Mouse (Mus musculus) intestine, embryonic 16.5 days (tissue): ENCODE data around the gene Lrit3. TPM values are rescaled to one million over a fixed set of nuclear protein-coding genes. Genes with fewer than 3 reads are reported as not detected.
A peak's percentile ranks its signal among the peaks of the same experiment; 100 is the strongest.

Experiments used
- ATAC-seq: fragments of 200-750 bp; cut with Nextera tagmentation; 2 replicates; pipeline ENCODE4 v1.8.0; 2017; ENCODE audit warnings: moderate TSS enrichment, moderate library complexity
- H3K27ac ChIP-seq: fragments of 300-500 bp; sonication (generic); 2 replicates; pipeline ENCODE4 v1.5.1; 2014; ENCODE audit warnings: mild to moderate bottlenecking, low read length
- H3K27me3 ChIP-seq: fragments of 300-500 bp; sonication (generic); replicated peaks from 2 replicates; pipeline ENCODE4 v1.6.1; 2014; ENCODE audit warnings: low read length, control low read depth, mixed read lengths; ENCODE audit not compliant: control insufficient read depth, insufficient read depth
- H3K36me3 ChIP-seq: fragments of 300-500 bp; sonication (generic); 2 replicates; pipeline ENCODE4 v1.6.1; 2014; ENCODE audit warnings: low read length, control low read depth; ENCODE audit not compliant: control insufficient read depth, insufficient read depth
- H3K4me1 ChIP-seq: fragments of 300-500 bp; sonication (generic); 2 replicates; pipeline ENCODE4 v1.6.1; 2014; ENCODE audit warnings: low read length, control low read depth, mixed read lengths; ENCODE audit not compliant: control insufficient read depth, insufficient read depth
- H3K4me2 ChIP-seq: fragments of 300-500 bp; sonication (generic); 2 replicates; pipeline ENCODE4 v1.6.1; 2014; ENCODE audit warnings: low read depth, low read length, control low read depth
- H3K4me3 ChIP-seq: fragments of 300-500 bp; sonication (generic); 2 replicates; pipeline ENCODE4 v1.5.1; 2014; ENCODE audit warnings: mild to moderate bottlenecking, low read length
- H3K9ac ChIP-seq: fragments of 300-500 bp; sonication (generic); 2 replicates; pipeline ENCODE4 v1.6.1; 2014; ENCODE audit warnings: low read depth, low read length
- H3K9me3 ChIP-seq: fragments of 300-500 bp; sonication (generic); 2 replicates; pipeline ENCODE4 v1.6.1; 2016; ENCODE audit warnings: low read length, control low read depth; ENCODE audit not compliant: control insufficient read depth
- WGBS: fragments of 180-500 bp; shearing (Covaris S2); extraction: QIAGEN DNeasy Blood & Tissue Kit; methylation state at CpG from one replicate; pipeline ENCODE4 v1.1.7; 2014; 5-methylcytosine and 5-hydroxymethylcytosine counted together
- polyA plus RNA-seq: library from polyadenylated mRNA; unstranded; fragments of >200 nt; fragmentation: Nextera tagmentation; extraction: Ambion mirVana; gene quantifications from 2 replicates; pipeline ENCODE4 v1.2.1, GENCODE M21; 2015

Lrit3 gene
- polyA plus RNA-seq, 1 experiment from 2014 or later, result not detected

GRCm38 (mm10) chr3:129827691-129828090, 23.9 kb upstream of the Lrit3 start:
- H3K4me3 ChIP-seq, result no peak overlapping the region
- H3K27ac ChIP-seq, result no peak overlapping the region
- ATAC-seq, result no peak
- peaks cover 12% of the 10 kb centered on the region for H3K36me3 ChIP-seq
- no peak overlapping the region for H3K9ac ChIP-seq
- 93% methylated on average over 5 of the region's 5 CpGs for WGBS
- H3K4me1 ChIP-seq, result no peaks in the 10 kb centered on the region; the same call in 1 of the 2 replicates
- H3K9me3 ChIP-seq, result no peaks in the 10 kb centered on the region
- no peak overlapping the region for H3K4me2 ChIP-seq
- H3K27me3 ChIP-seq, result no peaks in the 10 kb centered on the region

DNA sequence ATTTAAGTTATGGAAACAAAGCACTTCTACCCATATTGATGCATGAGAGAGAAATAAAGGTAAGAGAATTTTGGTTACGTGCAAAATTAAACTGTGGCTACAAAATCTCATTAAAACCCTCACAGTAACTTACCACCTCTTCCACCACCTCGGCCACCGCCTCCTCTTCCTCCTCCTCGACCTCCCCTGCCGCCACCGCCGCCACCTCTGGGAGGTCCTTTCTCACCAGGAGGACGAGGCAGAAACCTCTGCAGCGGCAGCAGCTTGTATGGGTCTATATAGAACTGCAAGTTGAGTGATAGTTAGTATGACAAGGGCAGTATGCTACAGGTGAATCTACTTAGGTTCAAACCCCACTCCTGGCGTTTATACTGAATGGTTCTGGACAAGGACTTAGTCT, 22.9 kb upstream of the Lrit3 start:
- no peak for ATAC-seq
- WGBS, result 91% methylated on average over 10 of the region's 10 CpGs
- no peaks in the 10 kb centered on the region for H3K9me3 ChIP-seq
- H3K36me3 ChIP-seq, result peaks cover 12% of the 10 kb centered on the region
- no peaks in the 10 kb centered on the region; the same call in 1 of the 2 replicates for H3K4me1 ChIP-seq
- H3K27me3 ChIP-seq, result no peaks in the 10 kb centered on the region
- H3K4me3 ChIP-seq, result no peak overlapping the region
- no peak overlapping the region for H3K27ac ChIP-seq
- H3K9ac ChIP-seq, result no peak overlapping the region
- no peak overlapping the region for H3K4me2 ChIP-seq

DNA sequence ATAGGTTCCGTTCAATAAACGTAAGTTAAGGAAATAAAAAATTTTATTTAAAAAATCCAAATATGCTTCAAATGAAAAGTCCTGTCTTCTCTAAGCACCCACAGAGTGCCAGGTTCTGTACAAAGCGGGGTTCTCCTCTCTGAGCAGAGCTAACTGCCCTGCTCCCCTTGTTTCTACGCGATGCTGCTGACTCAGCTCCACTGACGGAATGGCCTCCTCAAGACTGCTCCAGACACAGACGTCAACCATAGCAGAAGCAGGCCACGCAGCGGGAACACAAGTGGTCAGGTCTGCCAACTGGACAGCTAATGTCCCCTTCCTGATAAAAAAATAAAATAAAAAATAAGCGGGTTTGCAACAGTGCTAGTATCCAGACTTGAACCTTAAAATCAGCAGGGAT, 21.1 kb upstream of the Lrit3 start:
- Histone ChIP-seq H3K27me3 (no peaks in the 10 kb centered on the region), H3K4me3 (no peak overlapping the region), H3K9me3 (no peaks in the 10 kb centered on the region), H3K9ac (no peak overlapping the region), H3K4me2 (no peak overlapping the region), H3K36me3 (peaks cover 12% of the 10 kb centered on the region), H3K4me1 (no peaks in the 10 kb centered on the region; the same call in 1 of the 2 replicates), H3K27ac (no peak overlapping the region)
- 89% methylated on average over 10 of the region's 10 CpGs for whole genome bisulfite sequencing
- no peak for ATAC-seq

GRCm38 (mm10) chr3:129824146-129824545, 20.3 kb upstream of the Lrit3 start:
- no peak overlapping the region for H3K4me3 ChIP-seq
- no peaks in the 10 kb centered on the region for H3K27me3 ChIP-seq
- H3K9ac ChIP-seq, result no peak overlapping the region
- H3K4me2 ChIP-seq, result no peak overlapping the region
- no peaks in the 10 kb centered on the region for H3K9me3 ChIP-seq
- peaks cover 12% of the 10 kb centered on the region for H3K36me3 ChIP-seq
- H3K4me1 ChIP-seq, result no peaks in the 10 kb centered on the region; the same call in 1 of the 2 replicates
- no peak overlapping the region for H3K27ac ChIP-seq
- 0 out of 2 replicates have a peak, but pooled peaks have one; percentile 16 for ATAC-seq
- WGBS, result 91% methylated on average over 4 of the region's 4 CpGs

DNA sequence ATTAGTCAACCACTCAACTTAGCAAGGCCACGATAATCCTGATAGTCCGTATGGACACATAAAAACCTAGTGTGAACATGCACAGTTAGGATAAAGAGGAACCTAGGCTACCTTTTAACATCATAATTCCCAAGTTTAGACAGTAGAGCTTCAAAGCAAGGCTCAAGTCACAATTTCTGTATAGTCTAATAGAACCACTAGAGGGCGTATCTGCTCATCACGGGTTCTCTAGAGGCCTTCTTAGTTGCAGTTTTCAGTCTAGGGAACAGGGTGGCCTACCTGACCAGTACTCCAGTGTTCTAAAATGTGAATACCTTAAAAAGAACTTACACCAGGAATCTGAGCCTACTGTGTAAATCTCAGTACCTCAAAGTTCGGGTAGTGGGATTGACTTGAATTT, 19.5 kb upstream of the Lrit3 start:
- ATAC-seq, result 0 out of 2 replicates have a peak, but pooled peaks have one; percentile 58
- 56% methylated on average over 5 of the region's 5 CpGs for WGBS

GRCm38 (mm10) chr3:129822206-129822775, 18.5 kb upstream of the Lrit3 start, which contains the start of gene Rrh:
TSS of gene Rrh (minus strand) at chr3:129822587.
- Histone ChIP-seq H3K9me3 (no peaks in the 10 kb centered on the region), H3K9ac (no peak within 1 kb of the TSS), H3K36me3 (peaks cover 10% of the 10 kb centered on the region), H3K27me3 (no peaks in the 10 kb centered on the region), H3K27ac (no peak within 1 kb of the TSS), H3K4me1 (no peaks in the 10 kb centered on the region), H3K4me3 (no peak within 1 kb of the TSS), H3K4me2 (no peak within 1 kb of the TSS)
- no peak for ATAC-seq
- 91% methylated on average over 11 of the region's 11 CpGs for WGBS

More for the DNA sequence above, 19.5 kb upstream of the Lrit3 start:
- H3K4me2 ChIP-seq, result no peak overlapping the region
- H3K9ac ChIP-seq, result no peak overlapping the region
- H3K4me1 ChIP-seq, result no peaks in the 10 kb centered on the region
- no peaks in the 10 kb centered on the region for H3K9me3 ChIP-seq
- H3K4me3 ChIP-seq, result no peak overlapping the region
- H3K36me3 ChIP-seq, result peaks cover 12% of the 10 kb centered on the region
- no peaks in the 10 kb centered on the region for H3K27me3 ChIP-seq
- no peak overlapping the region for H3K27ac ChIP-seq

GRCm38 (mm10) chr3:129821736-129822135, 17.9 kb upstream of the Lrit3 start:
- Histone ChIP-seq H3K4me2 (no peak overlapping the region), H3K36me3 (peaks cover 10% of the 10 kb centered on the region), H3K27me3 (no peaks in the 10 kb centered on the region), H3K27ac (no peak overlapping the region), H3K4me3 (no peak overlapping the region), H3K9ac (no peak overlapping the region), H3K9me3 (no peaks in the 10 kb centered on the region), H3K4me1 (no peaks in the 10 kb centered on the region)
- no peak for ATAC-seq
- WGBS, result 78% methylated on average over 8 of the region's 8 CpGs

GRCm38 (mm10) chr3:129820847-129821246, 17.0 kb upstream of the Lrit3 start:
- ATAC-seq, result no peak
- Histone ChIP-seq H3K4me2 (no peak overlapping the region), H3K27me3 (no peaks in the 10 kb centered on the region), H3K27ac (no peak overlapping the region), H3K9ac (no peak overlapping the region), H3K36me3 (peaks cover 6% of the 10 kb centered on the region), H3K4me1 (no peaks in the 10 kb centered on the region), H3K4me3 (no peak overlapping the region), H3K9me3 (no peaks in the 10 kb centered on the region)
- WGBS, result 65% methylated on average over 9 of the region's 9 CpGs

GRCm38 (mm10) chr3:129799011-129799410, 4.8 kb downstream of the Lrit3 start:
- WGBS, result 74% methylated on average over 2 of the region's 2 CpGs
- Histone ChIP-seq H3K9ac (no peak overlapping the region), H3K4me3 (no peak overlapping the region), H3K9me3 (no peaks in the 10 kb centered on the region), H3K36me3 (no peaks in the 10 kb centered on the region), H3K27ac (no peak overlapping the region), H3K27me3 (no peaks in the 10 kb centered on the region), H3K4me1 (no peaks in the 10 kb centered on the region), H3K4me2 (no peak overlapping the region)
- no peak for ATAC-seq

DNA sequence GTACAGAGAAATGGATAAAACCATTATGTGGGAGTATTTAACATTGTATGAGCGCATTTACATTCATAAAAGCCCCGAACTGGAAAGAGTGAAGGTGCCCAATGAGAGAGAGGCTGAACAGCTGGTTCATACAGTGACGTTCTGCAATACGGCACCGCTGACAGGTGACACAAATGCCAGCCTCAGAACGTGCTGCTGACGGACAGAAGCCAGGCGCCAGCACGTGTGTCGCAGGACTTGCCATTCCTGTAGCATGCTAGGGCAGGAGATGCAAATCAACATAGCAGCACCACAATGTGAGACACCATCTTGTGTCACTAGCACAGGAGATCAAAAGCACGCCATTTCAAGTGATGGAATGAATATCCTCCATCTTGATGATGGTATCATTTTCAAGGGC, 5.3 kb downstream of the Lrit3 start:
- H3K4me1 ChIP-seq, result no peaks in the 10 kb centered on the region
- H3K9me3 ChIP-seq, result no peaks in the 10 kb centered on the region
- no peak overlapping the region for H3K4me3 ChIP-seq
- no peaks in the 10 kb centered on the region for H3K27me3 ChIP-seq
- no peaks in the 10 kb centered on the region for H3K36me3 ChIP-seq
- H3K9ac ChIP-seq, result no peak overlapping the region
- WGBS, result 84% methylated on average over 11 of the region's 11 CpGs
- no peak overlapping the region for H3K4me2 ChIP-seq
- ATAC-seq, result no peak
- no peak overlapping the region for H3K27ac ChIP-seq
